Mouse (Mus musculus): ENCODE results near the gene Fam180a. TPM values are rescaled to one million over a fixed set of nuclear protein-coding genes. Genes with fewer than 3 reads are reported as not detected.

Fam180a gene
- polyA plus RNA-seq, 1 experiment from 2014 or later, result not detected

DNA sequence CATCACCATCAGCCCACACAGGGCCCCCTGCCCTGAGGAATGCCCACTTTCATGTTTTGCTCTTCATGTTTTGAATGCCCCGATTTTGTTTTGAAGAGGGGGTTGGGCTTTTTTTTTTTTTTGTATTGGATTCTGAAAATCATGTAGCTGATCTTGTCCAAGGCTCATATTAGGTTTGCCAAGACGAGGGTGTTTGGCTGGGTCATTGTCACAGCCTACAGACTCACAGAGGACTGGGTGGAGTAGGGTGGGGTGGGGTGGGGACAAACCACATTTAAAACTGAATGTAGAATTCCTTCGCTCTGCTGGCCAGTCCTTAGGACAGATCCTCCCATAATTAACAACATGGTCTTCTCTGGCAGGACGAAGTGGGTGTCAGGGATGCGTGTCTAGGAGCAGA is 27.5 kb upstream of the Fam180a start:
- Histone ChIP-seq H3K4me1 (ENCODE audit: control insufficient read depth, insufficient read depth, low read length) (peaks cover 9% of the 10 kb centered on the region; the same call in 1 of the 2 replicates), H3K36me3 (replicated peaks; ENCODE audit: control insufficient read depth, insufficient read depth, low read depth, low read length) (no peaks in the 10 kb centered on the region), H3K4me2 (ENCODE audit: low read depth, low read length) (no peak overlapping the region), H3K27me3 (ENCODE audit: control insufficient read depth, insufficient read depth, low read length) (no peaks in the 10 kb centered on the region), H3K9ac (replicated peaks; ENCODE audit: low read length) (no peak overlapping the region), H3K9me3 (replicated peaks; ENCODE audit: control insufficient read depth, low read length) (no peaks in the 10 kb centered on the region), H3K27ac (replicated peaks; ENCODE audit: low read depth, low read length) (no peak overlapping the region), H3K4me3 (ENCODE audit: low read depth, low read length) (no peak overlapping the region)
- ATAC-seq (replicated peaks; ENCODE audit: insufficient number of reproducible peaks, low FRiP score, low TSS enrichment, low read depth) (no peak), DNase-seq (ENCODE audit: low spot score) (no peak)
- 48% methylated on average over 5 of the region's 5 CpGs for whole genome bisulfite sequencing

DNA sequence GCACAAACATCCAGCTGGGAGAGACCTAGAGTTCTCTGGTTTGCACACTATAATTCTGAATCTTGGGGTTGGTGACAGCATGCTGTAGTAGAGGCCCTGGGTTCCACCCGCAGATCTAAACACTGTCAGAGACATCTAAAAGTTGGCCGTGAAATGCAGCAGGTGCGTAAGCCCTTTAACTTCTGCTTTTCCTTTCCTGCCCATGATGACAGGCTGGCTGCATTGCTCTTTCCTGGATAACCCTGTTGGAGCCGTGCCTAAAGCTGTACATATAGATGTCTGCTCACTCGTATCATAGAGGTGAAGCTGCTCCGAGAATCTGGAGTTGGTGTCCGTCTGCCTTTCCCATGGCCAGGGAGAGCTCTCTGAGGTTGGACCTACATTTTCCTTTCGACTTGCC is 26.9 kb upstream of the Fam180a start:
- WGBS, result 87% methylated on average over 8 of the region's 8 CpGs
- no peak overlapping the region for H3K9ac ChIP-seq (replicated peaks; ENCODE audit: low read length)
- H3K27me3 ChIP-seq (ENCODE audit: control insufficient read depth, insufficient read depth, low read length), result no peaks in the 10 kb centered on the region
- H3K27ac ChIP-seq (replicated peaks; ENCODE audit: low read depth, low read length), result no peak overlapping the region
- H3K36me3 ChIP-seq (replicated peaks; ENCODE audit: control insufficient read depth, insufficient read depth, low read depth, low read length), result no peaks in the 10 kb centered on the region
- H3K4me2 ChIP-seq (ENCODE audit: low read depth, low read length), result no peak overlapping the region
- H3K4me1 ChIP-seq (ENCODE audit: control insufficient read depth, insufficient read depth, low read length), result peaks cover 9% of the 10 kb centered on the region; the same call in 1 of the 2 replicates
- H3K4me3 ChIP-seq (ENCODE audit: low read depth, low read length), result no peak overlapping the region
- DNase-seq (ENCODE audit: low spot score) (no peak), ATAC-seq (replicated peaks; ENCODE audit: insufficient number of reproducible peaks, low FRiP score, low TSS enrichment, low read depth) (no peak)
- H3K9me3 ChIP-seq (replicated peaks; ENCODE audit: control insufficient read depth, low read length), result no peaks in the 10 kb centered on the region

DNA sequence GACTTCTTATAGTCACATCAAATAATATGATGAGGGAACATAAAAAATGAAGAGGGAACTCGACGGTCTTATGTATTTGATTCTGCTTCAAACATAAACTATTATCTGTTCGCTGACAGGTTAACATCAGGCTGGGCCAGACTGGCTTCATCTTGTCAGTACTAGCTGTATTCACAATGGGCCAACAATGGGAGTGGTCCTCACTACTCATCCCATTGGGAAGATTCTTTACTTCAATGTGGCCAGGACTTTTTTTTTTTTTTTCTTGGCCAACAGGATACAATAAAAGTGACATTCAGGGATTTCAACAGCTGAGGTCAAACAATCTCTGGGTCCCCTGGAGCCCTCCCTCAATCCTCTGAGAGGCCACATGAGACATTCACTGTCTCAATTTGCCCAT is 25.9 kb upstream of the Fam180a start:
- Histone ChIP-seq H3K27ac (replicated peaks; ENCODE audit: low read depth, low read length) (no peak overlapping the region), H3K4me1 (ENCODE audit: control insufficient read depth, insufficient read depth, low read length) (peaks cover 9% of the 10 kb centered on the region; the same call in 1 of the 2 replicates), H3K4me2 (ENCODE audit: low read depth, low read length) (no peak overlapping the region), H3K9me3 (replicated peaks; ENCODE audit: control insufficient read depth, low read length) (no peaks in the 10 kb centered on the region), H3K36me3 (replicated peaks; ENCODE audit: control insufficient read depth, insufficient read depth, low read depth, low read length) (no peaks in the 10 kb centered on the region), H3K9ac (replicated peaks; ENCODE audit: low read length) (no peak overlapping the region), H3K27me3 (ENCODE audit: control insufficient read depth, insufficient read depth, low read length) (no peaks in the 10 kb centered on the region), H3K4me3 (ENCODE audit: low read depth, low read length) (no peak overlapping the region)
- ATAC-seq (replicated peaks; ENCODE audit: insufficient number of reproducible peaks, low FRiP score, low TSS enrichment, low read depth), result no peak
- DNase-seq (ENCODE audit: low spot score), result no peak
- WGBS, result 94% methylated on average over 3 of the region's 3 CpGs

DNA sequence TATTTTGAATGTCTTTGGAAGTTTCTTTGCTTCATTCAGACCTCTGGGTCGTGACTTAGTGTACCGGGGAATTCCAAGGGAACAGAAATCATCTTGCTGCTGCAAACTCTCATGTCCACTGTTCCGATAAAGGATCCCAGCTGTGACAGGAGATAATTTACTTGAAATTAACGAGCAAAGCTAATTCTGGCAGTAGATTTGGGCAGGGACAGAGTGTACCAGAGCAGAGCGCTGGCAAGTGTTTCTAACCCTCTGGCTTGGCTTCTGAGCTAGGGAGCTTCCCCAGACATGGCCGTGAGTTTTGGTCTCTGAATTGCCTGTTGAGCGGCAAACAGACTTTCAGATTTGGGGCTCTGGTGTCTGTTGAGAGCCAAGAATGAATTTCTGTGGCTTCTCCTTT is 23.8 kb upstream of the Fam180a start:
- H3K4me3 ChIP-seq (ENCODE audit: low read depth, low read length), result no peak overlapping the region
- H3K27me3 ChIP-seq (ENCODE audit: control insufficient read depth, insufficient read depth, low read length), result no peaks in the 10 kb centered on the region
- no peak overlapping the region for H3K9ac ChIP-seq (replicated peaks; ENCODE audit: low read length)
- WGBS, result 60% methylated on average over 7 of the region's 7 CpGs
- no peak overlapping the region for H3K4me2 ChIP-seq (ENCODE audit: low read depth, low read length)
- DNase-seq (ENCODE audit: low spot score) (no peak), ATAC-seq (replicated peaks; ENCODE audit: insufficient number of reproducible peaks, low FRiP score, low TSS enrichment, low read depth) (no peak)
- no peak overlapping the region for H3K27ac ChIP-seq (replicated peaks; ENCODE audit: low read depth, low read length)
- no peaks in the 10 kb centered on the region for H3K9me3 ChIP-seq (replicated peaks; ENCODE audit: control insufficient read depth, low read length)
- H3K36me3 ChIP-seq (replicated peaks; ENCODE audit: control insufficient read depth, insufficient read depth, low read depth, low read length), result no peaks in the 10 kb centered on the region
- H3K4me1 ChIP-seq (ENCODE audit: control insufficient read depth, insufficient read depth, low read length), result peaks cover 9% of the 10 kb centered on the region; the same call in 1 of the 2 replicates

DNA sequence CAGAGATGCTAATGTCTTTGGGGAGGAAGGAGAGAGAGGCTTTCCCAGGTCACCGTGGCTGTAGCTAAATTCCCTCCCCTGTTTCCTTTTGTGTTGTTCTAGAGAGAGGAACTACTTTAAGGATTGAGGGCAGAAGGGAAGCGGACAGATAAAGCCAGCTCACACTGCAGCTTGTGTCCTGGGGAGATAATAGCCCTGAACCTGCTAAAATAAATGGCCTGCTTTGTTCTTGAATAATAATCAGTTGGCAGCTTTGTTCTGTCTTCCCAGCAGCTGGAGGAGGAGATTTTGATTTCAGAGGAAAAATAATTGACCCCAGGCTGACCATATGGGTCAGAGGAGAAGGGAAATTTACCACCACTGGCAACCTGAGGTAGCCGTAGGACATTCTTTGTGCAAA is 12.7 kb upstream of the Fam180a start:
- no peak overlapping the region for H3K4me3 ChIP-seq (ENCODE audit: low read depth, low read length)
- no peak overlapping the region for H3K27ac ChIP-seq (replicated peaks; ENCODE audit: low read depth, low read length)
- H3K4me1 ChIP-seq (ENCODE audit: control insufficient read depth, insufficient read depth, low read length), result no peaks in the 10 kb centered on the region
- H3K4me2 ChIP-seq (ENCODE audit: low read depth, low read length), result no peak overlapping the region
- 9% methylated on average over 3 of the region's 3 CpGs for WGBS
- no peaks in the 10 kb centered on the region for H3K36me3 ChIP-seq (replicated peaks; ENCODE audit: control insufficient read depth, insufficient read depth, low read depth, low read length)
- H3K27me3 ChIP-seq (ENCODE audit: control insufficient read depth, insufficient read depth, low read length), result no peaks in the 10 kb centered on the region
- DNase-seq (ENCODE audit: low spot score), result no peak
- no peak for ATAC-seq (replicated peaks; ENCODE audit: insufficient number of reproducible peaks, low FRiP score, low TSS enrichment, low read depth)
- H3K9me3 ChIP-seq (replicated peaks; ENCODE audit: control insufficient read depth, low read length), result no peaks in the 10 kb centered on the region
- H3K9ac ChIP-seq (replicated peaks; ENCODE audit: low read length), result no peak overlapping the region

DNA sequence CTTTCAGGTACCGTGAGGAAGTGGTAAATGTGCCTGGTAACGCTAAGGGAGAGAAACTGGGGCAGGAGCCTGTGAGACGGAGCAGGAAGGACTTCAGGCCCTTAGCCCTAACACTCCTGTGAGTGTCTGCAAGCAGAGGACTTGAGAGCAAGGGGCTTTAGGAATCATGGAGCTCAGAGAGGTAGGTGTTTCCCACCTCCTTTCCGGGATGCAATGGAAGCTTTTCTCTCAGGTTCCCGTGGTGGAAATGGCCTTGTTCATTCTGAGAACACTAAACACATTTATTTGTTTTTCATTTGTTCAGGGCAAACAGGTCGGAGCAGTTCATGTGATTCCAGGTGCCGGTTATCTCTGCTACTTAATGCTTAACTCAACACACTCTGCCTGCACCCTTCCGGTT is 11.9 kb upstream of the Fam180a start:
- Histone ChIP-seq H3K9ac (replicated peaks; ENCODE audit: low read length) (no peak overlapping the region), H3K27me3 (ENCODE audit: control insufficient read depth, insufficient read depth, low read length) (no peaks in the 10 kb centered on the region), H3K4me2 (ENCODE audit: low read depth, low read length) (no peak overlapping the region), H3K9me3 (replicated peaks; ENCODE audit: control insufficient read depth, low read length) (no peaks in the 10 kb centered on the region), H3K27ac (replicated peaks; ENCODE audit: low read depth, low read length) (no peak overlapping the region), H3K4me1 (ENCODE audit: control insufficient read depth, insufficient read depth, low read length) (no peaks in the 10 kb centered on the region), H3K36me3 (replicated peaks; ENCODE audit: control insufficient read depth, insufficient read depth, low read depth, low read length) (no peaks in the 10 kb centered on the region), H3K4me3 (ENCODE audit: low read depth, low read length) (no peak overlapping the region)
- WGBS, result 77% methylated on average over 8 of the region's 8 CpGs
- ATAC-seq (replicated peaks; ENCODE audit: insufficient number of reproducible peaks, low FRiP score, low TSS enrichment, low read depth), result no peak
- no peak for DNase-seq (ENCODE audit: low spot score)

DNA sequence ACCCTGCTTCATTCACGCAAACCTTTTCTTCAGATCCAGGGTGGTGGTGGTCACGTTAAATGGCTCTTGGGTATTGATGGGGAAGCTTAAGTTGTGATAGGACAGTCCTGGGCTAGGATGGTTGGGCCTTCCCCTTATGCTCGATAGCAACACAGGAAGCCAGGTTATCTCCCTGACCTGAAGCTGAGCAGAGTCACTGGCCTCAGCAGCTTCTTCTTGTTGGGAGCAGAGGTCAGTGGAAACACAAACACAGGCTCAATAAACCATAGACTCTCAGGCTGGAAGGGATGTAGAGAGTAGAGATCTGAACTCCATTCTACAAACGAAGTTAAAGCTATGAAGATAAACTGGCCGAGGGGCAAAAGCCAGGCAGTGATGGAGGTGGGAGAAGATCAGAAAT is 9.5 kb upstream of the Fam180a start:
- no peak overlapping the region for H3K27ac ChIP-seq (replicated peaks; ENCODE audit: low read depth, low read length)
- H3K36me3 ChIP-seq (replicated peaks; ENCODE audit: control insufficient read depth, insufficient read depth, low read depth, low read length), result no peaks in the 10 kb centered on the region
- DNase-seq (ENCODE audit: low spot score) (no peak), ATAC-seq (replicated peaks; ENCODE audit: insufficient number of reproducible peaks, low FRiP score, low TSS enrichment, low read depth) (no peak)
- H3K4me3 ChIP-seq (ENCODE audit: low read depth, low read length), result no peak overlapping the region
- H3K9me3 ChIP-seq (replicated peaks; ENCODE audit: control insufficient read depth, low read length), result no peaks in the 10 kb centered on the region
- no peaks in the 10 kb centered on the region for H3K4me1 ChIP-seq (ENCODE audit: control insufficient read depth, insufficient read depth, low read length)
- no peak overlapping the region for H3K4me2 ChIP-seq (ENCODE audit: low read depth, low read length)
- 57% methylated on average over 5 of the region's 5 CpGs for WGBS
- no peaks in the 10 kb centered on the region for H3K27me3 ChIP-seq (ENCODE audit: control insufficient read depth, insufficient read depth, low read length)
- H3K9ac ChIP-seq (replicated peaks; ENCODE audit: low read length), result no peak overlapping the region

DNA sequence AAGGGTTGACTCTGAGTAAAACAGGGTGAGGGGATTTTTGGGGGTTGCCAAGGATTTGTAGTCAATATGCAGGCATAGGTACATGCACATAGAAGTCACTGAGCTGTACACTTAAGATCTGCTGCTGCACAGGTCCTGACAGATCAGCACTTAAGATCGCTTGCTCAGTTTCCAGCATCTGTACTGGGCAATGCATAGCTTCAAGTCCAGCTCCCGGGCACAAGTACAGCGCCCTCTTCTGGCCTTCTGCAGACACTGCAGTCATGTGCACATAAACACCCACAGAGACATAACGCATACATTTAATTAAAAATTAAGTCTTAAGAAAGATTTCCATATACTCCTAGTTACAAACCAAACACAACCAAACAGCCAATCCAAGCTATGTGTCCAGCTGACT is 8.3 kb upstream of the Fam180a start:
- Histone ChIP-seq H3K4me2 (ENCODE audit: low read depth, low read length) (no peak overlapping the region), H3K27me3 (ENCODE audit: control insufficient read depth, insufficient read depth, low read length) (no peaks in the 10 kb centered on the region), H3K36me3 (replicated peaks; ENCODE audit: control insufficient read depth, insufficient read depth, low read depth, low read length) (no peaks in the 10 kb centered on the region), H3K9ac (replicated peaks; ENCODE audit: low read length) (no peak overlapping the region), H3K4me1 (ENCODE audit: control insufficient read depth, insufficient read depth, low read length) (no peaks in the 10 kb centered on the region), H3K4me3 (ENCODE audit: low read depth, low read length) (no peak overlapping the region), H3K9me3 (replicated peaks; ENCODE audit: control insufficient read depth, low read length) (no peaks in the 10 kb centered on the region), H3K27ac (replicated peaks; ENCODE audit: low read depth, low read length) (no peak overlapping the region)
- WGBS, result 74% methylated on average over 4 of the region's 4 CpGs
- ATAC-seq (replicated peaks; ENCODE audit: insufficient number of reproducible peaks, low FRiP score, low TSS enrichment, low read depth), result no peak
- no peak for DNase-seq (ENCODE audit: low spot score)
